Mouse (Mus musculus) CH12.LX (cell line): ENCODE measurements around the gene Dcun1d4. TPM values are rescaled to one million over a fixed set of nuclear protein-coding genes. Genes with fewer than 3 reads are reported as not detected.

ENCODE experiments used
- DNase-seq: peaks from one replicate; pipeline ENCODE4 v3.0.0-alpha.2; 2013; ENCODE audit errors: extremely low read depth
- H3K27ac ChIP-seq: 2 replicates; pipeline ENCODE4 v1.5.1; 2012; ENCODE audit warnings: low read depth, mild to moderate bottlenecking, control low read depth, moderate library complexity; ENCODE audit not compliant: insufficient read depth
- H3K27me3 ChIP-seq: replicated peaks from 2 replicates; pipeline ENCODE3; 2012; ENCODE audit warnings: inconsistent platforms
- H3K36me3 ChIP-seq, 2 experiments: replicated peaks in 1 of 2; 2 replicates each; pipeline versions ENCODE3 to v1.6.1; 2012; ENCODE audit warnings: inconsistent platforms in 1 of 2, low read length in 1 of 2, mild to moderate bottlenecking in 1 of 2, mixed read lengths in 1 of 2, moderate library complexity in 1 of 2; ENCODE audit not compliant: control insufficient read depth in 1 of 2, insufficient read depth in 1 of 2
- H3K4me1 ChIP-seq, 2 experiments: 2 replicates each; pipeline ENCODE4 v1.6.1; 2012; ENCODE audit warnings: inconsistent platforms in 1 of 2, moderate library complexity in 1 of 2; ENCODE audit not compliant: insufficient read depth in 2 of 2, control insufficient read depth in 1 of 2
- H3K4me2 ChIP-seq: 2 replicates; pipeline ENCODE4 v1.6.1; 2012; ENCODE audit warnings: low read depth, mild to moderate bottlenecking, control low read depth; ENCODE audit not compliant: poor library complexity, insufficient read depth, severe bottlenecking
- H3K4me3 ChIP-seq, 3 experiments: fragments of 150-350 bp in 1 of 3; sonication (generic) in 1 of 3; replicated peaks in 1 of 3; 2 replicates each; pipeline versions ENCODE3 to v1.5.1; 2011 to 2012; ENCODE audit warnings: low read depth in 2 of 3, low read length in 2 of 3, mild to moderate bottlenecking in 2 of 3, moderate library complexity in 2 of 3, control low read depth in 1 of 3, improper control_type of control experiment in 1 of 3, inconsistent platforms in 1 of 3, mixed read lengths in 1 of 3; ENCODE audit not compliant: poor library complexity in 1 of 3
- H3K79me2 ChIP-seq: replicated peaks from 2 replicates; pipeline ENCODE4 v1.6.1; 2012; ENCODE audit warnings: mild to moderate bottlenecking, moderate library complexity; ENCODE audit not compliant: control insufficient read depth, poor library complexity, insufficient read depth, severe bottlenecking; ENCODE audit errors: extremely low read depth
- H3K9ac ChIP-seq: 2 replicates; pipeline ENCODE4 v1.6.1; 2012; ENCODE audit warnings: low read depth, mild to moderate bottlenecking, control low read depth, moderate library complexity; ENCODE audit not compliant: insufficient read depth
- H3K9me3 ChIP-seq: replicated peaks from 2 replicates; pipeline ENCODE3; 2012; ENCODE audit warnings: low read length, inconsistent platforms, mixed read lengths
- BHLHE40 ChIP-seq: IDR thresholded peaks from 2 replicates; pipeline ENCODE4 v1.6.1; 2011; ENCODE audit warnings: mild to moderate bottlenecking, low read depth, low read length, improper control_type of control experiment
- GABPA ChIP-seq: IDR thresholded peaks from 2 replicates; pipeline ENCODE4 v1.6.1; 2012; ENCODE audit warnings: low read depth, low read length, improper control_type of control experiment, inconsistent platforms; ENCODE audit not compliant: insufficient replicate concordance
- HCFC1 ChIP-seq: IDR thresholded peaks from 2 replicates; pipeline ENCODE4 v1.6.1; 2012; ENCODE audit warnings: low read depth, mild to moderate bottlenecking, inconsistent platforms, low read length, improper control_type of control experiment
- IRF4 ChIP-seq: IDR thresholded peaks from 2 replicates; pipeline ENCODE4 v1.6.1; 2014; ENCODE audit warnings: low read depth, mild to moderate bottlenecking, inconsistent platforms, low read length, improper control_type of control experiment
- KAT2A ChIP-seq: IDR thresholded peaks from 2 replicates; pipeline ENCODE4 v1.6.1; 2012; ENCODE audit warnings: low read length, improper control_type of control experiment, inconsistent platforms; ENCODE audit not compliant: insufficient replicate concordance
- MAX ChIP-seq: IDR thresholded peaks from 2 replicates; pipeline ENCODE4 v1.6.1; 2011; ENCODE audit warnings: low read length, improper control_type of control experiment
- MAZ ChIP-seq: IDR thresholded peaks from 2 replicates; pipeline ENCODE4 v1.6.1; 2012; ENCODE audit warnings: low read depth, mild to moderate bottlenecking, inconsistent platforms, low read length, improper control_type of control experiment, moderate library complexity
- MEF2A ChIP-seq: IDR thresholded peaks from 2 replicates; pipeline ENCODE4 v1.6.1; 2014; ENCODE audit warnings: low read depth, mild to moderate bottlenecking, inconsistent platforms, low read length, improper control_type of control experiment, borderline replicate concordance
- MXI1 ChIP-seq: IDR thresholded peaks from 2 replicates; pipeline ENCODE4 v1.6.1; 2011; ENCODE audit warnings: mild to moderate bottlenecking, low read depth, low read length, improper control_type of control experiment
- POLR2A ChIP-seq: IDR thresholded peaks from 2 replicates; pipeline ENCODE4 v1.6.1; 2011; ENCODE audit warnings: low read depth, mild to moderate bottlenecking, improper control_type of control experiment, low read length
- POLR2AphosphoS2 ChIP-seq: IDR thresholded peaks from 2 replicates; pipeline ENCODE4 v1.6.1; 2011; ENCODE audit warnings: low read depth, low read length, improper control_type of control experiment
- SIN3A ChIP-seq: IDR thresholded peaks from 2 replicates; pipeline ENCODE4 v1.6.1; 2012; ENCODE audit warnings: low read length, improper control_type of control experiment, inconsistent platforms
- SMC3 ChIP-seq: IDR thresholded peaks from 2 replicates; pipeline ENCODE4 v1.6.1; 2011; ENCODE audit warnings: low read depth, low read length, improper control_type of control experiment
- TCF12 ChIP-seq: IDR thresholded peaks from 2 replicates; pipeline ENCODE4 v1.6.1; 2014; ENCODE audit warnings: low read depth, mild to moderate bottlenecking, inconsistent platforms, low read length, improper control_type of control experiment
- UBTF ChIP-seq: IDR thresholded peaks from 2 replicates; pipeline ENCODE4 v1.6.1; 2012; ENCODE audit warnings: low read depth, mild to moderate bottlenecking, inconsistent platforms, low read length, improper control_type of control experiment, moderate library complexity
- USF1 ChIP-seq: IDR thresholded peaks from 2 replicates; pipeline ENCODE4 v1.6.1; 2014; ENCODE audit warnings: low read depth, mild to moderate bottlenecking, inconsistent platforms, low read length, improper control_type of control experiment
- USF2 ChIP-seq: conservative IDR thresholded peaks from 2 replicates; pipeline ENCODE4 v1.6.1; 2011; ENCODE audit warnings: low read depth, low read length, improper control_type of control experiment
- ZC3H11A ChIP-seq: IDR thresholded peaks from 2 replicates; pipeline ENCODE4 v1.6.1; 2012; ENCODE audit warnings: low read depth, mild to moderate bottlenecking, inconsistent platforms, low read length, improper control_type of control experiment
- ZMIZ1 ChIP-seq: IDR thresholded peaks from 2 replicates; pipeline ENCODE4 v1.6.1; 2012; ENCODE audit warnings: low read depth, mild to moderate bottlenecking, inconsistent platforms, low read length, improper control_type of control experiment
- dilution Hi-C: fragments of 300-500 bp; cut with MboI; formaldehyde crosslinking; loops from 2 replicates; pipeline ENCODE4 v1.14.3; 2020; ENCODE audit warnings: low sequenced_read_pairs; ENCODE audit not compliant: extremely low pct_unique_long_range_greater_than_20kb, extremely low pct_ligation_motif_present
- in situ Hi-C: fragments of 300-500 bp; cut with MboI; formaldehyde crosslinking; loops from 3 replicates; pipeline ENCODE4 v1.14.3; 2019; ENCODE audit warnings: low sequenced_read_pairs, low pct_ligation_motif_present, low pct_unique_long_range_greater_than_20kb, mixed read lengths
- polyA plus RNA-seq: library from polyadenylated mRNA; unstranded; fragments of >175 nt; gene quantifications from 2 replicates; pipeline ENCODE4 v1.2.1, GENCODE M21; 2012; ENCODE audit warnings: low read depth; ENCODE audit not compliant: insufficient read length
- total RNA-seq, 2 experiments: library from RNA; depleted of rRNA; stranded (reverse); fragments of 300-350 nt in 1 of 2; fragments of >200 nt in 1 of 2; gene quantifications; 2 replicates each; pipeline ENCODE4 v1.2.3; 2012 to 2014

Gene Dcun1d4
- total and polyA plus RNA-seq, 3 experiments, result 1.4 to 3.9 (median 1.7) TPM

- peaks cover 3 to 12% of the 10 kb centered on the region in 2 experiments; a peak in 3 of 4 replicates for H3K4me1 ChIP-seq
- no peak overlapping the region for H3K27ac ChIP-seq
- no peaks in the 10 kb centered on the region for H3K36me3 ChIP-seq
- no peaks in the 10 kb centered on the region for H3K79me2 ChIP-seq
- in situ Hi-C loops (no loop called here), dilution Hi-C loops (no loop called here)
- H3K9me3 ChIP-seq, result no peaks in the 10 kb centered on the region
- no peak for TF ChIP-seq MEF2A
- TF ChIP-seq POLR2A, result peak; percentile 55; the same call in 1 of the 2 replicates
- TF ChIP-seq SMC3, result no peak
- TF ChIP-seq MXI1, result peak; percentile 23; the same call in 1 of the 2 replicates
- TF ChIP-seq USF1, result no peak
- no peak for TF ChIP-seq MAZ
- TF ChIP-seq SIN3A, result 0 out of 2 replicates have a peak, but pooled peaks have one; percentile 37
- peak overlapping the region; percentile 60 for H3K9ac ChIP-seq
- DNase-seq, result no peak
- H3K27me3 ChIP-seq, result no peaks in the 10 kb centered on the region
- peak overlapping the region; percentile 99 for H3K4me2 ChIP-seq
- H3K4me3 ChIP-seq, result peak overlapping the region; percentile 74 to 95 (median 81)
Measured at GRCm38 (mm10) chr5:73491074-73491836, 10.5 kb downstream of the Dcun1d4 start.

- Histone ChIP-seq H3K4me2 (peak overlapping the region; percentile 99), H3K9ac (peak overlapping the region; percentile 60; the same call in 1 of the 2 replicates), H3K4me1 (peaks cover 0 to 12% of the 10 kb centered on the region in 2 experiments; a peak in 2 of 4 replicates), H3K9me3 (no peaks in the 10 kb centered on the region), H3K36me3 (no peaks in the 10 kb centered on the region), H3K79me2 (no peaks in the 10 kb centered on the region), H3K4me3 (peak overlapping the region; percentile 13 to 95 (median 81)), H3K27ac (no peak overlapping the region), H3K27me3 (no peaks in the 10 kb centered on the region)
- no peak for DNase-seq
- no peak for TF ChIP-seq KAT2A
- TF ChIP-seq MXI1, result 0 out of 2 replicates have a peak, but pooled peaks have one; percentile 36
- peak; percentile 59; the same call in 1 of the 2 replicates for TF ChIP-seq BHLHE40
- TF ChIP-seq MEF2A, result no peak
- TF ChIP-seq IRF4, result no peak
- no peak for TF ChIP-seq GABPA
- TF ChIP-seq MAX, result 0 out of 2 replicates have a peak, but pooled peaks have one; percentile 31
- TF ChIP-seq TCF12, result no peak
- peak; percentile 77 for TF ChIP-seq HCFC1
- TF ChIP-seq ZMIZ1, result no peak
- TF ChIP-seq POLR2AphosphoS2, result no peak
- TF ChIP-seq ZC3H11A, result no peak
- no peak for TF ChIP-seq USF2
- 0 out of 2 replicates have a peak, but pooled peaks have one; percentile 10 for TF ChIP-seq UBTF
- in situ Hi-C loops (no loop called here), dilution Hi-C loops (no loop called here)
Measured at GRCm38 (mm10) chr5:73491837-73492720, 11.3 kb downstream of the Dcun1d4 start.
